Mouse (Mus musculus) bone marrow macrophage, adult 2 months (primary cell): ENCODE results near the gene Trappc2. TPM values are rescaled to one million over a fixed set of nuclear protein-coding genes. Genes with fewer than 3 reads are reported as not detected.
A peak's percentile ranks its signal among the peaks of the same experiment; 100 is the strongest.

Experiments
- H3K27ac ChIP-seq: 2 replicates; pipeline ENCODE4 v1.5.1; 2012; ENCODE audit warnings: low read depth, low read length; ENCODE audit not compliant: insufficient read depth
- H3K4me1 ChIP-seq: 2 replicates; pipeline ENCODE4 v1.6.1; 2012; ENCODE audit warnings: low read length; ENCODE audit not compliant: control insufficient read depth, insufficient read depth
- H3K4me3 ChIP-seq: 2 replicates; pipeline ENCODE4 v1.5.1; 2012; ENCODE audit warnings: mild to moderate bottlenecking, low read length, moderate library complexity; ENCODE audit not compliant: insufficient read depth
- CTCF ChIP-seq: IDR thresholded peaks from 2 replicates; pipeline ENCODE4 v1.5.1; 2012; ENCODE audit warnings: low read depth, mild to moderate bottlenecking, low read length, moderate library complexity
- POLR2A ChIP-seq: IDR thresholded peaks from 2 replicates; pipeline ENCODE4 v1.6.1; 2012; ENCODE audit warnings: mild to moderate bottlenecking, low read depth, low read length, borderline replicate concordance
- polyA plus RNA-seq: library from polyadenylated mRNA; stranded (reverse); fragments of >200 nt; gene quantifications from 2 replicates; pipeline ENCODE4 v1.2.4, GENCODE M21; 2012; ENCODE audit not compliant: missing spikeins, insufficient read depth, insufficient read length

Gene Trappc2
- 14.6 and 20.0 TPM in 2 replicates for polyA plus RNA-seq

GRCm38 (mm10) chrX:166440036-166440615 lies at the start of gene Trappc2:
TSS of gene Trappc2 (plus strand) at chrX:166440574.
- peak within 1 kb of the TSS; percentile 87 for H3K4me3 ChIP-seq
- TF ChIP-seq CTCF (no peak), POLR2A (no peak)
- H3K27ac ChIP-seq: peak within 1 kb of the TSS; percentile 38; the same call in 1 of the 2 replicates
- H3K4me1 ChIP-seq: peaks cover 5% of the 10 kb centered on the region; the same call in 1 of the 2 replicates

- TF ChIP-seq CTCF (no peak), POLR2A (no peak)
- no peak overlapping the region for H3K27ac ChIP-seq
- H3K4me3 ChIP-seq: no peak overlapping the region
- H3K4me1 ChIP-seq: no peaks in the 10 kb centered on the region
Measured at GRCm38 (mm10) chrX:166393753-166394152, 46.6 kb upstream of the Trappc2 start.

- TF ChIP-seq CTCF (no peak), POLR2A (no peak)
- no peaks in the 10 kb centered on the region for H3K4me1 ChIP-seq
- H3K4me3 ChIP-seq: no peak overlapping the region
- H3K27ac ChIP-seq: no peak overlapping the region
Measured at GRCm38 (mm10) chrX:166407865-166408264, 32.5 kb upstream of the Trappc2 start.

- H3K27ac ChIP-seq: no peak overlapping the region
- TF ChIP-seq CTCF (no peak), POLR2A (no peak)
- no peaks in the 10 kb centered on the region for H3K4me1 ChIP-seq
Measured at GRCm38 (mm10) chrX:166416196-166416595, 24.2 kb upstream of the Trappc2 start.

GRCm38 (mm10) chrX:166434812-166435211 lies 5.6 kb upstream of the Trappc2 start:
- TF ChIP-seq POLR2A (no peak), CTCF (no peak)
- no peak overlapping the region for H3K27ac ChIP-seq
- H3K4me1 ChIP-seq: peaks cover 5% of the 10 kb centered on the region; the same call in 1 of the 2 replicates
- H3K4me3 ChIP-seq: no peak overlapping the region

More at GRCm38 (mm10) chrX:166416196-166416595, 24.2 kb upstream of the Trappc2 start:
- no peak overlapping the region for H3K4me3 ChIP-seq

GRCm38 (mm10) chrX:166440616-166441063 lies 266 bp downstream of the Trappc2 start, which contains the start of gene Ofd1:
TSS of gene Ofd1 (minus strand) at chrX:166440704.
- H3K4me3 ChIP-seq: peak within 1 kb of the TSS; percentile 87
- peak within 1 kb of the TSS; percentile 38; the same call in 1 of the 2 replicates for H3K27ac ChIP-seq
- H3K4me1 ChIP-seq: peaks cover 5% of the 10 kb centered on the region; the same call in 1 of the 2 replicates
- TF ChIP-seq POLR2A (no peak), CTCF (no peak)

GRCm38 (mm10) chrX:166444552-166444951 lies 4.2 kb downstream of the Trappc2 start:
- no peaks in the 10 kb centered on the region for H3K4me1 ChIP-seq
- H3K27ac ChIP-seq: no peak overlapping the region
- TF ChIP-seq CTCF (no peak), POLR2A (no peak)
- H3K4me3 ChIP-seq: no peak overlapping the region

GRCm38 (mm10) chrX:166453532-166453931 lies 13.2 kb downstream of the Trappc2 start:
- TF ChIP-seq CTCF: no peak
- no peak for TF ChIP-seq POLR2A
- Histone ChIP-seq H3K4me1 (0 out of 2 replicates have a peak, but pooled peaks cover 2% of the 10 kb centered on the region), H3K27ac (no peak overlapping the region), H3K4me3 (no peak overlapping the region)

- Histone ChIP-seq H3K4me1 (0 out of 2 replicates have a peak, but pooled peaks cover 2% of the 10 kb centered on the region), H3K27ac (no peak overlapping the region), H3K4me3 (no peak overlapping the region)
- TF ChIP-seq CTCF (no peak), POLR2A (no peak)
Measured at GRCm38 (mm10) chrX:166454331-166454730, 14.0 kb downstream of the Trappc2 start.

GRCm38 (mm10) chrX:166455525-166455924 lies 15.2 kb downstream of the Trappc2 start:
- Histone ChIP-seq H3K27ac (no peak overlapping the region), H3K4me1 (0 out of 2 replicates have a peak, but pooled peaks cover 2% of the 10 kb centered on the region), H3K4me3 (no peak overlapping the region)
- TF ChIP-seq CTCF (no peak), POLR2A (no peak)
